Mouse (Mus musculus): ENCODE results near the gene Rgs3. TPM values are rescaled to one million over a fixed set of nuclear protein-coding genes. Genes with fewer than 3 reads are reported as not detected.

The Rgs3 gene
- 58.5 and 60.2 TPM in 2 replicates for polyA plus RNA-seq (2016; fragmentation: Nextera tagmentation; extraction: Ambion mirVana)

- no peak within 1 kb of the TSS for H3K4me3 ChIP-seq
- no peak within 1 kb of the TSS for H3K4me2 ChIP-seq (replicated peaks)
- no peak for ATAC-seq (ENCODE audit: low FRiP score, low read depth)
- no peaks in the 10 kb centered on the region for H3K9me3 ChIP-seq
- H3K9ac ChIP-seq (replicated peaks), result no peak within 1 kb of the TSS
- no peaks in the 10 kb centered on the region for H3K27me3 ChIP-seq
- 67% methylated on average over 6 of the region's 6 CpGs for WGBS
- no peaks in the 10 kb centered on the region for H3K36me3 ChIP-seq
- peaks cover 6% of the 10 kb centered on the region; the same call in 1 of the 2 replicates for H3K4me1 ChIP-seq
- H3K27ac ChIP-seq (replicated peaks), result no peak within 1 kb of the TSS
These were observed at the start of gene Rgs3 for GRCm38 (mm10) chr4:62559797-62560329. Gene Rgs3 (plus strand): TSS chr4:62559847.

GRCm38 (mm10) chr4:62509946-62510345 is 49.7 kb upstream of the Rgs3 start:
- no peak for ATAC-seq (ENCODE audit: low FRiP score, low read depth)
- Histone ChIP-seq H3K27ac (replicated peaks) (no peak overlapping the region), H3K4me3 (no peak overlapping the region), H3K4me1 (no peaks in the 10 kb centered on the region), H3K9me3 (no peaks in the 10 kb centered on the region), H3K27me3 (no peaks in the 10 kb centered on the region), H3K4me2 (replicated peaks) (no peak overlapping the region), H3K9ac (replicated peaks) (no peak overlapping the region), H3K36me3 (peaks cover 62% of the 10 kb centered on the region)
- 94% methylated on average over 11 of the region's 11 CpGs for WGBS

- no peak overlapping the region for H3K9ac ChIP-seq (replicated peaks)
- no peaks in the 10 kb centered on the region for H3K27me3 ChIP-seq
- H3K27ac ChIP-seq (replicated peaks), result no peak overlapping the region
- no peak overlapping the region for H3K4me3 ChIP-seq
- H3K9me3 ChIP-seq, result no peaks in the 10 kb centered on the region
- peaks cover 49% of the 10 kb centered on the region for H3K36me3 ChIP-seq
- ATAC-seq (ENCODE audit: low FRiP score, low read depth), result no peak
- H3K4me2 ChIP-seq (replicated peaks), result no peak overlapping the region
- H3K4me1 ChIP-seq, result peaks cover 14% of the 10 kb centered on the region
- 55% methylated on average over 11 of the region's 11 CpGs for WGBS
These were observed 45.6 kb upstream of the Rgs3 start for GRCm38 (mm10) chr4:62513998-62514506.

- Histone ChIP-seq H3K4me3 (no peak overlapping the region), H3K9me3 (no peaks in the 10 kb centered on the region), H3K36me3 (peaks cover 40% of the 10 kb centered on the region), H3K27ac (replicated peaks) (no peak overlapping the region), H3K4me2 (replicated peaks) (no peak overlapping the region), H3K9ac (replicated peaks) (no peak overlapping the region), H3K4me1 (peaks cover 16% of the 10 kb centered on the region), H3K27me3 (no peaks in the 10 kb centered on the region)
- 96% methylated on average over 7 of the region's 7 CpGs for WGBS
- ATAC-seq (ENCODE audit: low FRiP score, low read depth), result no peak
These were observed 44.7 kb upstream of the Rgs3 start for GRCm38 (mm10) chr4:62514995-62515394.

- 87% methylated on average over 3 of the region's 3 CpGs for WGBS
- Histone ChIP-seq H3K27me3 (no peaks in the 10 kb centered on the region), H3K36me3 (peaks cover 35% of the 10 kb centered on the region), H3K9me3 (no peaks in the 10 kb centered on the region), H3K27ac (replicated peaks) (no peak overlapping the region), H3K4me3 (no peak overlapping the region), H3K4me1 (peaks cover 18% of the 10 kb centered on the region), H3K9ac (replicated peaks) (no peak overlapping the region), H3K4me2 (replicated peaks) (no peak overlapping the region)
- ATAC-seq (ENCODE audit: low FRiP score, low read depth), result no peak
These were observed 44.2 kb upstream of the Rgs3 start for GRCm38 (mm10) chr4:62515490-62515889.

GRCm38 (mm10) chr4:62516079-62516478 is 43.6 kb upstream of the Rgs3 start:
- peaks cover 19% of the 10 kb centered on the region for H3K4me1 ChIP-seq
- ATAC-seq (ENCODE audit: low FRiP score, low read depth), result no peak
- no peak overlapping the region for H3K27ac ChIP-seq (replicated peaks)
- no peak overlapping the region for H3K9ac ChIP-seq (replicated peaks)
- no peaks in the 10 kb centered on the region for H3K9me3 ChIP-seq
- no peaks in the 10 kb centered on the region for H3K27me3 ChIP-seq
- H3K4me2 ChIP-seq (replicated peaks), result no peak overlapping the region
- 60% methylated on average over 2 of the region's 2 CpGs for WGBS
- no peak overlapping the region for H3K4me3 ChIP-seq
- peaks cover 29% of the 10 kb centered on the region for H3K36me3 ChIP-seq

GRCm38 (mm10) chr4:62516579-62516978 is 43.1 kb upstream of the Rgs3 start:
- Histone ChIP-seq H3K9ac (replicated peaks) (no peak overlapping the region), H3K27ac (replicated peaks) (no peak overlapping the region)

GRCm38 (mm10) chr4:62517046-62517445 is 42.6 kb upstream of the Rgs3 start:
- Histone ChIP-seq H3K9me3 (no peaks in the 10 kb centered on the region), H3K27ac (replicated peaks) (no peak overlapping the region), H3K4me3 (no peak overlapping the region), H3K4me1 (peaks cover 19% of the 10 kb centered on the region), H3K9ac (replicated peaks) (no peak overlapping the region), H3K36me3 (peaks cover 19% of the 10 kb centered on the region), H3K27me3 (no peaks in the 10 kb centered on the region), H3K4me2 (replicated peaks) (no peak overlapping the region)
- WGBS, result 93% methylated on average over 8 of the region's 8 CpGs
- ATAC-seq (ENCODE audit: low FRiP score, low read depth), result no peak

More at GRCm38 (mm10) chr4:62516579-62516978, 43.1 kb upstream of the Rgs3 start:
- Histone ChIP-seq H3K9me3 (no peaks in the 10 kb centered on the region), H3K36me3 (peaks cover 24% of the 10 kb centered on the region), H3K27me3 (no peaks in the 10 kb centered on the region), H3K4me1 (peaks cover 19% of the 10 kb centered on the region), H3K4me3 (no peak overlapping the region), H3K4me2 (replicated peaks) (no peak overlapping the region)
- no peak for ATAC-seq (ENCODE audit: low FRiP score, low read depth)
- 97% methylated on average over 1 of the region's 1 CpGs for WGBS

GRCm38 (mm10) chr4:62517538-62518415 is 41.9 kb upstream of the Rgs3 start:
- peak overlapping the region; percentile 77; the same call in 1 of the 2 replicates for H3K9ac ChIP-seq (replicated peaks)
- H3K4me3 ChIP-seq, result no peak overlapping the region
- peaks cover 19% of the 10 kb centered on the region for H3K4me1 ChIP-seq
- H3K4me2 ChIP-seq (replicated peaks), result no peak overlapping the region; the same call in 1 of the 2 replicates
- no peak overlapping the region for H3K27ac ChIP-seq (replicated peaks)
- no peaks in the 10 kb centered on the region for H3K27me3 ChIP-seq
- ATAC-seq (ENCODE audit: low FRiP score, low read depth), result no peak
- H3K9me3 ChIP-seq, result no peaks in the 10 kb centered on the region
- WGBS, result 85% methylated on average over 10 of the region's 10 CpGs
- peaks cover 18% of the 10 kb centered on the region for H3K36me3 ChIP-seq

- 0 out of 2 replicates have a peak, but pooled peaks have one; percentile 12 for ATAC-seq (ENCODE audit: low FRiP score, low read depth)
These were observed 41.1 kb upstream of the Rgs3 start for GRCm38 (mm10) chr4:62518416-62519121.

GRCm38 (mm10) chr4:62519122-62519848 is 40.4 kb upstream of the Rgs3 start:
- Histone ChIP-seq H3K9ac (replicated peaks) (peak overlapping the region; percentile 77), H3K27me3 (no peaks in the 10 kb centered on the region), H3K27ac (replicated peaks) (peak overlapping the region; percentile 80), H3K9me3 (no peaks in the 10 kb centered on the region), H3K4me1 (peaks cover 26% of the 10 kb centered on the region), H3K4me2 (replicated peaks) (peak overlapping the region; percentile 78), H3K36me3 (peaks cover 15% of the 10 kb centered on the region; the same call in 1 of the 2 replicates), H3K4me3 (peak overlapping the region; percentile 71)
- 1% methylated on average over 26 of the region's 26 CpGs for WGBS
- ATAC-seq (ENCODE audit: low FRiP score, low read depth), result no peak; the same call in none of the 2 replicates

More at GRCm38 (mm10) chr4:62518416-62519121, 41.1 kb upstream of the Rgs3 start:
- H3K9ac ChIP-seq (replicated peaks), result peak overlapping the region; percentile 77
- H3K27me3 ChIP-seq, result no peaks in the 10 kb centered on the region
- peaks cover 19% of the 10 kb centered on the region for H3K4me1 ChIP-seq
- H3K9me3 ChIP-seq, result no peaks in the 10 kb centered on the region
- no peak overlapping the region; the same call in 1 of the 2 replicates for H3K27ac ChIP-seq (replicated peaks)
- peaks cover 15% of the 10 kb centered on the region for H3K36me3 ChIP-seq
- peak overlapping the region; percentile 78 for H3K4me2 ChIP-seq (replicated peaks)
- peak overlapping the region; percentile 71 for H3K4me3 ChIP-seq
- 58% methylated on average over 13 of the region's 13 CpGs for WGBS

Data from midbrain, embryonic 12.5 days (tissue).